Mouse (Mus musculus) embryonic facial prominence, embryonic 13.5 days (tissue): ENCODE measurements at regions not wholly inside any gene's neighbourhood (a gene's known extent, or its start where the extent isn't known, plus 50 kb on each side); places are given as distances from the start of the nearest gene placed in this dataset.

Experiments
- ATAC-seq: fragments of 200-750 bp; cut with Nextera tagmentation; 2 replicates; pipeline ENCODE4 v1.8.0; 2017; ENCODE audit warnings: low read depth; ENCODE audit not compliant: insufficient number of reproducible peaks, insufficient read depth, low FRiP score, low TSS enrichment
- H3K27ac ChIP-seq: fragments of 300-500 bp; sonication (generic); 2 replicates; pipeline ENCODE4 v1.5.1; 2015; ENCODE audit warnings: moderate library complexity, mild to moderate bottlenecking, inconsistent platforms
- H3K27me3 ChIP-seq: fragments of 300-500 bp; sonication (generic); 2 replicates; pipeline ENCODE4 v1.6.1; 2015; ENCODE audit warnings: mild to moderate bottlenecking, inconsistent platforms
- H3K36me3 ChIP-seq: fragments of 300-500 bp; sonication (generic); 2 replicates; pipeline ENCODE4 v1.6.1; 2015; ENCODE audit warnings: mild to moderate bottlenecking, inconsistent platforms
- H3K4me1 ChIP-seq: fragments of 300-500 bp; sonication (generic); 2 replicates; pipeline ENCODE4 v1.6.1; 2015; ENCODE audit warnings: inconsistent platforms
- H3K4me2 ChIP-seq: fragments of 300-500 bp; sonication (generic); 2 replicates; pipeline ENCODE4 v1.6.1; 2015; ENCODE audit warnings: moderate library complexity, mild to moderate bottlenecking, inconsistent platforms
- H3K4me3 ChIP-seq: fragments of 300-500 bp; sonication (generic); 2 replicates; pipeline ENCODE4 v1.5.1; 2015; ENCODE audit warnings: mild to moderate bottlenecking, inconsistent platforms
- H3K9ac ChIP-seq: fragments of 300-500 bp; sonication (generic); 2 replicates; pipeline ENCODE4 v1.6.1; 2015; ENCODE audit warnings: mild to moderate bottlenecking, inconsistent platforms
- H3K9me3 ChIP-seq: fragments of 300-500 bp; sonication (generic); 2 replicates; pipeline ENCODE4 v1.6.1; 2016; ENCODE audit warnings: inconsistent platforms
- WGBS: fragments of 180-500 bp; shearing (Covaris S2); methylation state at CpG from one replicate; pipeline ENCODE4 v1.1.7; 2015; ENCODE audit warnings: mixed read lengths; 5-methylcytosine and 5-hydroxymethylcytosine counted together

- H3K4me1 ChIP-seq = peaks cover 16% of the 10 kb centered on the region
- H3K9me3 ChIP-seq = peaks cover 5% of the 10 kb centered on the region; the same call in 1 of the 2 replicates
- H3K4me2 ChIP-seq = peak overlapping the region; percentile 44
- H3K27me3 ChIP-seq = peaks cover 10% of the 10 kb centered on the region; the same call in 1 of the 2 replicates
- 0 out of 2 replicates have a peak overlapping the region, but pooled peaks have one; percentile 22 for H3K9ac ChIP-seq
- H3K36me3 ChIP-seq = no peaks in the 10 kb centered on the region
- H3K4me3 ChIP-seq = no peak overlapping the region
- 15% methylated on average over 16 of the region's 16 CpGs for WGBS
- peak overlapping the region; percentile 75 for H3K27ac ChIP-seq
- ATAC-seq = peak; percentile 68; the same call in 1 of the 2 replicates
Observed at GRCm38 (mm10) chr13:48717036-48717435, 54.2 kb downstream of the Barx1 start.

GRCm38 (mm10) chr13:48717451-48717850, 54.7 kb downstream of the Barx1 start:
- no peak overlapping the region for H3K9ac ChIP-seq
- H3K27me3 ChIP-seq = peaks cover 9% of the 10 kb centered on the region; the same call in 1 of the 2 replicates
- H3K4me1 ChIP-seq = peaks cover 16% of the 10 kb centered on the region
- peak overlapping the region; percentile 44 for H3K4me2 ChIP-seq
- no peak overlapping the region for H3K4me3 ChIP-seq
- peak overlapping the region; percentile 75; the same call in 1 of the 2 replicates for H3K27ac ChIP-seq
- H3K9me3 ChIP-seq = peaks cover 6% of the 10 kb centered on the region; the same call in 1 of the 2 replicates
- 45% methylated on average over 10 of the region's 10 CpGs for WGBS
- ATAC-seq = no peak
- no peaks in the 10 kb centered on the region for H3K36me3 ChIP-seq

- 15% methylated on average over 8 of the region's 8 CpGs for WGBS
- peaks cover 50% of the 10 kb centered on the region for H3K27me3 ChIP-seq
Observed at GRCm38 (mm10) chr13:48723676-48724075, 60.9 kb downstream of the Barx1 start.

DNA sequence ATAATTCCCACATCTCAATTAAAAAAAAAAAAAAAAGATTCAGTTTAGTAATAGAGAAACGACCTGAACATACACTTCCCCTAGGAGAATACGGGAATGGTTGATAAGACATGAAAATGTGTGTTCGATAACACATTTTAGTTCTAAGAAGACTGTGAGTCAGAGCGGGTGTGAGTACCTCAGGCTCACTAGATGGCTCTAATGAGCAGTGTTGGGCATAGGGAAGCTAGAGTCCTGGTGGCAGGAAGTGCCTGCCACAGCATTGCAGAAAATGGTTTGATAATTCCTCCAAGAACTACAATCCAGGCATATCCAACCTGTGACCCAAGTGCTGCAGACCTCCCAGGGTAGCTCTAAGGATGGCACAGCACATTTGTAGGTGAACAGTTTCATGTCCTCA, 63.6 kb downstream of the Barx1 start:
- H3K4me2 ChIP-seq = no peak overlapping the region
- ATAC-seq = no peak
- no peak overlapping the region for H3K27ac ChIP-seq
- H3K9ac ChIP-seq = no peak overlapping the region
- H3K36me3 ChIP-seq = no peaks in the 10 kb centered on the region
- H3K27me3 ChIP-seq = peaks cover 77% of the 10 kb centered on the region
- peaks cover 13% of the 10 kb centered on the region for H3K4me1 ChIP-seq
- H3K4me3 ChIP-seq = no peak overlapping the region
- 0 out of 2 replicates have a peak, but pooled peaks cover 5% of the 10 kb centered on the region for H3K9me3 ChIP-seq
- 41% methylated on average over 4 of the region's 4 CpGs for WGBS

More at GRCm38 (mm10) chr13:48723676-48724075, 60.9 kb downstream of the Barx1 start:
- H3K4me1 ChIP-seq = no peaks in the 10 kb centered on the region; the same call in 1 of the 2 replicates
- H3K4me3 ChIP-seq = no peak overlapping the region
- no peak overlapping the region for H3K4me2 ChIP-seq
- peaks cover 10% of the 10 kb centered on the region; the same call in 1 of the 2 replicates for H3K9me3 ChIP-seq
- no peak overlapping the region for H3K27ac ChIP-seq
- no peak for ATAC-seq
- H3K9ac ChIP-seq = no peak overlapping the region
- no peaks in the 10 kb centered on the region for H3K36me3 ChIP-seq

DNA sequence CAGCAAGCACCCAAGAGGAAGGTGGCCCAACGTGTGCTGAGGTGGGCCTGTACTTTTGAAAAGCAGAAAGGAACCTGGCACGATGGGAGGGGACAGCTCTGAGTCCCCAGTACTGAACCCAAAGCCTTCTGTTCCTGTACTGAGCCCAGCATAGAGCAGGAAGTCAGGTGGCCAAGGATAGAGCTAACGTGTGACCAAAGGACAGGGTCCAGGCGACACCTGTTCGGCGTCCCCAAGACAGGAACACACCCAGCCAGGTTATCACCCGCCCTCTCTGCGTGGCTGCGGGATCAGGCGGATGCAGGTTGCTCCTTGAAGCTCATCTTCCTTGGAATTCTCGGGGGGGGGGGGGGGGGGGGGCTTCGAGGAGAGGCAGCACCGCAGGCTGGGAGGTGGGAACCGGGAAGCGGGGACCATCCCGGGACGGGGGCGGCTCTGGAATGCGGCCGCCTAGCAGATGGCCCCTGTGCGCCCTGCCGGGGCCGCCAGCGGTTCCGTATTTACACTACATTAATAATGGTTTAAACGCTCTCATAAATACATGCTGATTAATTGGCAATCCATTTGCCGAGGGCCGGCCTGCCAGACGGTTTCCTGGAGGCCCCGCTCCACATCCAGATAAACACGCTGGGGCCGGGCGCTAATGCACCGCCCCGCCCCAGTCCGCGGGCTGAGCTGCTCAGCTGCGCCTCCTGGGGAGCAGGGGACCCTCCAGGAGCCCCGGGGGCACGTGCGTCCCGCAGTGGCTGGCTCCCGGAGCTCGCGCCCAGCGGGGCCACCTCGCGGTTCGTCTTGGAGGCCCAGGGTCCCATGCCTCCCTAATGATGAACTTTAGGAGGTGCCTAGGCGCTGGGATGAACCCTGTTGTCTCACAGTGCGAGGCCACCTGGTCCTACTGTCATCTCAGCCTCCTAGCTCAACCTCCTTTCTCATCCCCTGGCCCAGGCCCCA, 68.5 kb downstream of the Barx1 start:
- Histone ChIP-seq H3K9ac (peak overlapping the region; percentile 57), H3K4me2 (peak overlapping the region; percentile 62), H3K36me3 (no peaks in the 10 kb centered on the region), H3K27ac (0 out of 2 replicates have a peak overlapping the region, but pooled peaks have one; percentile 7), H3K4me3 (peak overlapping the region; percentile 32), H3K4me1 (peaks cover 42% of the 10 kb centered on the region), H3K9me3 (no peaks in the 10 kb centered on the region), H3K27me3 (peaks cover 94% of the 10 kb centered on the region)
- 3% methylated on average over 50 of the region's 51 CpGs for WGBS
- ATAC-seq = no peak

DNA sequence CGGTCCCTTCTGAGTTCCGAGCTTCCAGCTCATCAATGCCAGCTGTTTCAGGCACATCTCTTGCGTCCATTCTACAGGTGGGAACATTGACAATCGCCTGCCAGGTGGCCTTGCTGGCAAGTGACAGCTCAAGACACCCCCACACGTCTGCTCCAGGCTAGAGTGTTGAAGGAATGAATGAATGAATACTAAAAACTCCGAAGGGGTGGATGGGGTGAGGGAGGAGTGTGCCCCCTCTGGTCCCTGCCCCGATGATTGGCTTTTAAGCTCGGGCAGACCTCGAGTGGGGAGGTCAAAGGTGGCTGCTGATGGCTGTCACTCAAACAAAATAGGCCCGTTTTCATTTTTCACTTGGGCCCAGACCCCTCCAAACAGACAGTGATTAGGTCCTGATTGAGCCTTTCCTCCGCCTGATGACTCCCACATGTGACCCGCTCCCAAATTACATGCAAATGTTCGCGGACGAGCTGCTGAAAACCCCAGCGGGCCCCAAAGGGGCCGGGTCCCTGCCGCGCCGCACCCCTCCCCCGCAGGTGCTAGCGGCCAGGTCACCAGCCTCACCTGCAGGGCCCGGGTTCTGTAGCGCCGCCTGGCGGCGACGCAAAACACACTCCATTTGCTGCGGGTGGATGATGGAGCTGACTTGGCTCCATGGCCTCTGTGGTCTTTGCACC, 69.5 kb downstream of the Barx1 start:
- Histone ChIP-seq H3K27me3 (peaks cover 95% of the 10 kb centered on the region), H3K4me1 (peaks cover 42% of the 10 kb centered on the region), H3K27ac (no peak overlapping the region), H3K4me3 (peak overlapping the region; percentile 23), H3K36me3 (no peaks in the 10 kb centered on the region), H3K4me2 (peak overlapping the region; percentile 62), H3K9me3 (no peaks in the 10 kb centered on the region), H3K9ac (no peak overlapping the region)
- no peak for ATAC-seq
- 1% methylated on average over 29 of the region's 29 CpGs for WGBS

- Histone ChIP-seq H3K4me2 (no peak overlapping the region), H3K36me3 (no peaks in the 10 kb centered on the region), H3K9me3 (no peaks in the 10 kb centered on the region), H3K27me3 (peaks cover 94% of the 10 kb centered on the region), H3K4me1 (peaks cover 36% of the 10 kb centered on the region), H3K4me3 (no peak overlapping the region), H3K27ac (no peak overlapping the region), H3K9ac (no peak overlapping the region)
- WGBS = 48% methylated on average over 9 of the region's 9 CpGs
- ATAC-seq = no peak
Observed at GRCm38 (mm10) chr13:48734985-48735384, 72.2 kb downstream of the Barx1 start.

- H3K9ac ChIP-seq = no peak overlapping the region
- no peak overlapping the region for H3K27ac ChIP-seq
- H3K4me3 ChIP-seq = no peak overlapping the region
- no peaks in the 10 kb centered on the region for H3K36me3 ChIP-seq
- H3K9me3 ChIP-seq = no peaks in the 10 kb centered on the region
- H3K4me2 ChIP-seq = no peak overlapping the region
- H3K27me3 ChIP-seq = peaks cover 79% of the 10 kb centered on the region
- 0 out of 2 replicates have a peak, but pooled peaks cover 3% of the 10 kb centered on the region for H3K4me1 ChIP-seq
- 32% methylated on average over 5 of the region's 5 CpGs for WGBS
- ATAC-seq = no peak
Observed at GRCm38 (mm10) chr13:48745566-48745965, 82.8 kb downstream of the Barx1 start.

- Histone ChIP-seq H3K27me3 (peaks cover 73% of the 10 kb centered on the region), H3K4me1 (0 out of 2 replicates have a peak, but pooled peaks cover 3% of the 10 kb centered on the region), H3K36me3 (no peaks in the 10 kb centered on the region), H3K4me3 (no peak overlapping the region), H3K9me3 (no peaks in the 10 kb centered on the region), H3K9ac (no peak overlapping the region), H3K4me2 (no peak overlapping the region), H3K27ac (no peak overlapping the region)
- 13% methylated on average over 7 of the region's 7 CpGs for WGBS
- ATAC-seq = no peak
Observed at GRCm38 (mm10) chr13:48746301-48746700, 83.5 kb downstream of the Barx1 start.
